Mouse (Mus musculus): ENCODE data around the gene Atp2b4. TPM values are rescaled to one million over a fixed set of nuclear protein-coding genes. Genes with fewer than 3 reads are reported as not detected.
"Not testable (repeated sequence)": the region's sequence is repeated elsewhere in the genome, so short reads cannot be mapped to it uniquely, and the experiment has no call there.

The Atp2b4 gene
- polyA plus RNA-seq, 1 experiment: 8.0 TPM

DNA sequence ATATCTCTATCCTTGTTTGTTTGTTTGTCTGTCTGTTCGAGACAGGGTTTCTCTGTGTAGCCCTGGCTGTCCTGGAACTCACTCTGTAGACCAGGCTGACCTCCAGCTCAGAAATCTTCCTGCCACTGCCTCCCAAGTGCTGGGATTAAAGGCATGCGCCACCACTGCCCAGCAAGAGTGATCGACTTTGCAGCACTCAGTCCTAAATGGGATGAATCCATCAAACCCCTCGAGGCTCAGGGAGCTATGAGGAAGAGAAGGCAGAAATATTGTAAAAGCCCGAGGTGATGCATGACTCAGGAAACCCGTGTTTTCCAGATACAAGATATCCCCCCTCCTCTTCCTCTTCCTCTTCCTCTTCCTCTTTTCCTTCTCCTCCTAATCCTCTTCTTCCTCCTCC, 130.1 kb downstream of the Atp2b4 start:
- Histone ChIP-seq H3K27me3 (ENCODE audit: control insufficient read depth, insufficient read depth, low read length) (no peaks in the 10 kb centered on the region), H3K27ac (ENCODE audit: insufficient read depth, low read length) (no peak overlapping the region), H3K36me3 (ENCODE audit: control insufficient read depth, insufficient read depth, low read length) (no peaks in the 10 kb centered on the region), H3K4me1 (ENCODE audit: control insufficient read depth, insufficient read depth, insufficient read length) (no peaks in the 10 kb centered on the region), H3K4me3 (ENCODE audit: extremely low read depth, insufficient read depth, insufficient read length) (no peak overlapping the region)
- WGBS: 45% methylated on average over 6 of the region's 6 CpGs
- DNase-seq (ENCODE audit: low read depth in 1 of 2, low spot score in 2 of 2): no peak
- TF ChIP-seq CTCF (IDR thresholded peaks at IDR 0.05; ENCODE audit: extremely low read depth, insufficient read depth, insufficient read length, insufficient replicate concordance): no peak

DNA sequence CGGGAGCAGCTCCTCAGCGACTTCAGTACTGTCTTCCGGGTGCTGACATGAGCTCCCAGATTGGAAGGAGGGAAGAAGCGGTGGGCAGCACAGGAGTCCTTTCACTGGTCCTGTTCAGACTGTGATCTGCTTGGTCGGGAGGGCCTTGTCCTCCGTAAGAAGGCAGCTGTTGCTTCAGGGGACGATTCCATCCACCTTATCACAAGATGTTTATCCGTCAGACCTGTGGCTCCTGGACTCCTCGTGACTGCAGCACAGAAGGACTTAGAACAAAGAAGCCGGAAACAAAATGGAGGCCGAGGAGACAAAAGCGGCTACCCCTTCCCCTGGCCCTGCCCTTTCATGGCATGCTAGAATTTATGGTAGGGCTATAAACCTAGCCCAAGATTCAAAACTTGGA, 130.7 kb downstream of the Atp2b4 start:
- no peak for DNase-seq (ENCODE audit: low read depth in 1 of 2, low spot score in 2 of 2)
- WGBS: 91% methylated on average over 12 of the region's 12 CpGs

DNA sequence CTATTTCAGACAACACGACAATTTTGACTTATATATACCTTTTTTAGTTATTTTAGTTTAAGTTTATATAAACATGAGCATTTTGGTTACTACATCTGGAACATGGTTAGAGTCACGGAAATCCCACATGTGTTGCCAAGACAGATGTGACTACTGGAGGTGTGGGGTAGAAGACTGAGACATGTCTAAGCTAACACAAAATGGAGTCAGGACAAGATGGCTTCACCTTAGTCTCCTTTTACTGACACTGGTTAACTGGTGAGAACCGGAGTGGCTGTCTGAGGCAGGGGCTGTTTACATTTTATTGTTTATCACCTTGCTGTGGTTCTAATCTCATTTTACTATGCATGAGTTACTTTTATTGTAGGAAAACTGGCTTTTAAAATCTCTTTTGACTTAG, 132.2 kb downstream of the Atp2b4 start:
- no peak overlapping the region for H3K4me3 ChIP-seq (ENCODE audit: extremely low read depth, insufficient read depth, insufficient read length)
- H3K27me3 ChIP-seq (ENCODE audit: control insufficient read depth, insufficient read depth, low read length): no peaks in the 10 kb centered on the region
- H3K4me1 ChIP-seq (ENCODE audit: control insufficient read depth, insufficient read depth, insufficient read length): no peaks in the 10 kb centered on the region
- H3K27ac ChIP-seq (ENCODE audit: insufficient read depth, low read length): no peak overlapping the region
- no peak for DNase-seq (ENCODE audit: low read depth in 1 of 2, low spot score in 2 of 2)
- no peak for TF ChIP-seq CTCF (IDR thresholded peaks at IDR 0.05; ENCODE audit: extremely low read depth, insufficient read depth, insufficient read length, insufficient replicate concordance)
- no peak for TF ChIP-seq POLR2A (IDR thresholded peaks at IDR 0.05; ENCODE audit: low read depth, low read length)
- H3K36me3 ChIP-seq (ENCODE audit: control insufficient read depth, insufficient read depth, low read length): no peaks in the 10 kb centered on the region
- WGBS: 94% methylated on average over 3 of the region's 3 CpGs

More for the DNA sequence above, 130.7 kb downstream of the Atp2b4 start:
- no peak for TF ChIP-seq CTCF (IDR thresholded peaks at IDR 0.05; ENCODE audit: extremely low read depth, insufficient read depth, insufficient read length, insufficient replicate concordance)
- no peak for TF ChIP-seq POLR2A (IDR thresholded peaks at IDR 0.05; ENCODE audit: low read depth, low read length)
- Histone ChIP-seq H3K4me1 (ENCODE audit: control insufficient read depth, insufficient read depth, insufficient read length) (no peaks in the 10 kb centered on the region), H3K4me3 (ENCODE audit: extremely low read depth, insufficient read depth, insufficient read length) (no peak overlapping the region), H3K27me3 (ENCODE audit: control insufficient read depth, insufficient read depth, low read length) (no peaks in the 10 kb centered on the region), H3K27ac (ENCODE audit: insufficient read depth, low read length) (no peak overlapping the region), H3K36me3 (ENCODE audit: control insufficient read depth, insufficient read depth, low read length) (no peaks in the 10 kb centered on the region)

DNA sequence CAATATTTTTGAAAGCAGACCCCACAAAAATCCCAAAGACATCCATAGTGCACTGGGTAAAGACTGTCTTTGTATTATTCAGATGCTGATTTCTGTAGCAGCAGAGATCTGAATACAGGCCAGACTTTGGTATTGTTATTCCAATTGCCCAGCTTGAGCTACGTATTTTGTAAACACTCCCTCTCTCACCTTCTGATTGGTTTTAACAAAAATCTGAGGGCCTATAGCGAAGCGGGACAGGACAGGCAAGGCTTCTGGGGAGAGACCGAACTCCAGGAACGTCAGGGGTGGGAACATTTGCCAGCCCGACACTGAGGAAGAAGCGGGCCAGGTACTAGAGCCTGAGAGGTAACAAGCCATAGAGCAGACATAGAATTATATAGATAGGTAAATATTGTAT, 133.1 kb downstream of the Atp2b4 start:
- Histone ChIP-seq H3K4me3 (ENCODE audit: extremely low read depth, insufficient read depth, insufficient read length) (no peak overlapping the region), H3K36me3 (ENCODE audit: control insufficient read depth, insufficient read depth, low read length) (no peaks in the 10 kb centered on the region), H3K4me1 (ENCODE audit: control insufficient read depth, insufficient read depth, insufficient read length) (no peaks in the 10 kb centered on the region), H3K27ac (ENCODE audit: insufficient read depth, low read length) (no peak overlapping the region), H3K27me3 (ENCODE audit: control insufficient read depth, insufficient read depth, low read length) (no peaks in the 10 kb centered on the region)
- no peak for DNase-seq (ENCODE audit: low read depth in 1 of 2, low spot score in 2 of 2)
- TF ChIP-seq POLR2A (IDR thresholded peaks at IDR 0.05; ENCODE audit: low read depth, low read length) (no peak), CTCF (IDR thresholded peaks at IDR 0.05; ENCODE audit: extremely low read depth, insufficient read depth, insufficient read length, insufficient replicate concordance) (no peak)
- 91% methylated on average over 7 of the region's 7 CpGs for WGBS

DNA sequence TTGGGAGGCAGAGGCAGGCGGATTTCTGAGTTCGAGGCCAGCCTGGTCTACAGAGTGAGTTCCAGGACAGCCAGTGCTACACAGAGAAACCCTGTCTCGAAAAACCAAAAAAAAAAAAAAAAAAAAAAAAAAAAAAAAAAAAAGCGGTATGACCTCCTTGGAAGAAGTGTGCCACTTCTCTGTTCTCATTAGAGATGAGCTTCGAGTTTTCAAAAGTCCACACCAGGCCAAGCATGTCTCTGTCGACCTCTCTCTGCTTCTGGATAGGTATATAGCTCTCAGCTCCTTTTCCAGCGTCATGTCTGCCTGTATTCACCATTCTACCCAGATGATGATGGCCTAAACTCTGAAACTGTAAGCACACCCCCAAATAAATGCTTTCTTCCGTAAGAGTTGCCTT, 135.1 kb downstream of the Atp2b4 start:
- H3K27ac ChIP-seq (ENCODE audit: insufficient read depth, low read length); H3K4me1 ChIP-seq (ENCODE audit: control insufficient read depth, insufficient read depth, insufficient read length); H3K36me3 ChIP-seq (ENCODE audit: control insufficient read depth, insufficient read depth, low read length); H3K4me3 ChIP-seq (ENCODE audit: extremely low read depth, insufficient read depth, insufficient read length); H3K27me3 ChIP-seq (ENCODE audit: control insufficient read depth, insufficient read depth, low read length); DNase-seq (ENCODE audit: low read depth in 1 of 2, low spot score in 2 of 2): not testable (repeated sequence)
- WGBS: 91% methylated on average over 8 of the region's 8 CpGs

DNA sequence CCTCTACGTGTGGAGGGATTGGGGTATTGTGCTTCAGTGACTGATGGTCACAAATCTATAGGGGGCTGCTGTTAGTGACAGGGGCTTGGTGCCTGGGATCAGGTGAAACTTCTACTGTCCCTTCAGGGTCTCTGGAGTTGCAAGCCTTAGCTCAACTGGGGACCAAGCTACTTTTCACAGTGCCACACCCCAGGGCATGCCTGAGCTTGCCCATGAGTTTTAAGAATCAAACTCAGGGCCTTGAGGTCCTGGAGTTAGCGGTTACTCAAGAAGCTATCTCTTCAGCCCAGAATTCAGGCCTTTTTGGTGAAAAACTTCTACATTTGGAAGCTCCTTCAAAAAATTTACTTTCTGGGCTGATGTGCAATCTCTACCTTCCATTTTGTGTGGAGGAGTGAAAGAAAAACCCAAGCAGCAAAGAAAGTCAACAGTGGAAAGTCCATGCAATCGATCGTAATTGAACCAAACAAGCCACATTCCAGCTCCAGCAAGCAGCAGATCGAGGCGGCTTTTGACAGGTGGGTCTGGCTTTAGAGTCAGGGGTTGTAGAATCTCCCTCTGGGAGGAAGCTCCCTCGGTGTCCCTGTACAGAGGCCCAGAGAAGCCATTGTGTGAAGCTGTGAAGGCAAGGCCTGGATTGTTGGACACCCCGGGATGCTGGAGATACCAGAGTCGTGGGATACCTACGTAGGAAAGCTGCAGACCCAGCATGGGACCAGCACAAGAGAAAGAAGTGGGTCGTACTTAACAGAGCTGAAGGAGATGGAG, 136.5 kb downstream of the Atp2b4 start:
- Histone ChIP-seq H3K4me1 (ENCODE audit: control insufficient read depth, insufficient read depth, insufficient read length) (peaks cover 3% of the 10 kb centered on the region; the same call in 1 of the 2 replicates), H3K27me3 (ENCODE audit: control insufficient read depth, insufficient read depth, low read length) (no peaks in the 10 kb centered on the region), H3K4me3 (ENCODE audit: extremely low read depth, insufficient read depth, insufficient read length) (no peak overlapping the region), H3K27ac (ENCODE audit: insufficient read depth, low read length) (no peak overlapping the region), H3K36me3 (ENCODE audit: control insufficient read depth, insufficient read depth, low read length) (no peaks in the 10 kb centered on the region)
- DNase-seq (ENCODE audit: low read depth in 1 of 2, low spot score in 2 of 2): no peak
- WGBS: 90% methylated on average over 11 of the region's 11 CpGs
- no peak for TF ChIP-seq CTCF (IDR thresholded peaks at IDR 0.05; ENCODE audit: extremely low read depth, insufficient read depth, insufficient read length, insufficient replicate concordance)

DNA sequence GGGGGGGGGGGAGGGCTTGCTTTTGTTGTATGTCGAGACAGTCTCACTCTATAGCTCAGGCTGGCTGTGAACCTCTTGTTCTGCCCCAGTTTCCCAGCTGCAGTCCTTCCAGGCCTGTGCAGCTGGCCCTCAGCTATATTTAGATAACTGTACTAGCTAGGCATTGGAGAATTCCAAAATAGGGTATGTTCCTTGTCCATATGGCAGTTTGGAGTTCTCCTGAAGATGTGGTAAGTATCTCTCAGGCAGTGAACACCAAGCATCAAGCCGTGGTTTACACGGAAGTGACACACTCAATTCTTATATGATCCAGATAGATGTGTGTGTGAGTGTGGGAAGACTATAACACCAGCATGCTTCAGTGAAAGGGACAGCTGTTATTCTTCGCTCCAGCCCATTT, 137.4 kb downstream of the Atp2b4 start:
- Histone ChIP-seq H3K4me3 (ENCODE audit: extremely low read depth, insufficient read depth, insufficient read length) (no peak overlapping the region), H3K4me1 (ENCODE audit: control insufficient read depth, insufficient read depth, insufficient read length) (peaks cover 3% of the 10 kb centered on the region; the same call in 1 of the 2 replicates), H3K27me3 (ENCODE audit: control insufficient read depth, insufficient read depth, low read length) (no peaks in the 10 kb centered on the region), H3K36me3 (ENCODE audit: control insufficient read depth, insufficient read depth, low read length) (no peaks in the 10 kb centered on the region), H3K27ac (ENCODE audit: insufficient read depth, low read length) (no peak overlapping the region)
- WGBS: 90% methylated on average over 4 of the region's 4 CpGs
- no peak for TF ChIP-seq CTCF (IDR thresholded peaks at IDR 0.05; ENCODE audit: extremely low read depth, insufficient read depth, insufficient read length, insufficient replicate concordance)
- TF ChIP-seq POLR2A (IDR thresholded peaks at IDR 0.05; ENCODE audit: low read depth, low read length): no peak
- DNase-seq (ENCODE audit: low read depth in 1 of 2, low spot score in 2 of 2): no peak
